Mouse (Mus musculus): ENCODE data around the gene Zfp454. TPM values are rescaled to one million over a fixed set of nuclear protein-coding genes. Genes with fewer than 3 reads are reported as not detected.

Gene Zfp454
- total and polyA plus RNA-seq, 2 experiments from 2014 or later: 1.7 TPM; not detected in 1

DNA sequence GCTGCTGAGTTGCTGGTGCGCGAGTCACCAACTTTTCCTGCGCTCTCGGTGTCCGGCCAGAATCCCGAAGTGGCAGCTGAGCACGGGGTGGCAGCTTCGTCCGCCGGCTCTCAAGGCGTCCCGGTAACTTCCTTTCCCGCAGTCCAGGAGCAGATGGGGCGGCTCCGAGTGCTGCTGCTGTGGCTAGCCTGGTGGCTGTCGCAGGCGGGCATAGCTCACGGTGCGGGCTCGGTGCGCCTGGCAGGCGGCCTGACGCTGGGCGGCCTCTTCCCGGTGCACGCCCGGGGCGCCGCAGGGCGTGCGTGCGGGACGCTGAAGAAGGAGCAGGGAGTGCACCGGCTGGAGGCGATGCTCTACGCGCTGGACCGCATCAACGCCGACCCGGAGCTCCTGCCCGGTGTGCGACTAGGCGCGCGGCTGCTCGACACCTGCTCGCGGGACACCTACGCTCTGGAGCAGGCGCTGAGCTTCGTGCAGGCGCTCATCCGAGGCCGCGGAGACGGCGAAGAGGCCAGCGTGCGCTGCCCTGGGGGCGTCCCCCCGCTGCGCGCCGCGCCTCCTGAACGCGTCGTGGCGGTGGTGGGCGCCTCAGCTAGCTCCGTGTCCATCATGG is 36.4 kb downstream of the Zfp454 start:
- ATAC-seq (ENCODE audit: insufficient read depth, low read depth) (no peak), DNase-seq (ENCODE audit: low spot score) (no peak)
- peak overlapping the region; percentile 46 for H3K4me3 ChIP-seq (ENCODE audit: low read depth, low read length)
- TF ChIP-seq CTCF (IDR thresholded peaks at IDR 0.05; ENCODE audit: low read depth) (no peak), EP300 (IDR thresholded peaks at IDR 0.05; ENCODE audit: low read depth) (no peak)
- H3K9ac ChIP-seq (replicated peaks; ENCODE audit: low read depth, low read length): no peak overlapping the region
- peaks cover 6% of the 10 kb centered on the region for H3K4me1 ChIP-seq (ENCODE audit: control insufficient read depth, insufficient read depth)
- peak overlapping the region; percentile 72 for H3K4me2 ChIP-seq (ENCODE audit: low read depth, low read length)
- 0 out of 2 replicates have a peak, but pooled peaks cover 4% of the 10 kb centered on the region for H3K9me3 ChIP-seq (replicated peaks; ENCODE audit: control insufficient read depth, low read length)
- H3K27ac ChIP-seq (ENCODE audit: low read depth): no peak overlapping the region
- no peaks in the 10 kb centered on the region for H3K36me3 ChIP-seq (replicated peaks; ENCODE audit: control insufficient read depth, insufficient read depth, low read length)
- under 1% methylated on average over 66 of the region's 72 CpGs for WGBS
- peaks cover 55% of the 10 kb centered on the region for H3K27me3 ChIP-seq (ENCODE audit: control insufficient read depth, insufficient read depth, low read length)

DNA sequence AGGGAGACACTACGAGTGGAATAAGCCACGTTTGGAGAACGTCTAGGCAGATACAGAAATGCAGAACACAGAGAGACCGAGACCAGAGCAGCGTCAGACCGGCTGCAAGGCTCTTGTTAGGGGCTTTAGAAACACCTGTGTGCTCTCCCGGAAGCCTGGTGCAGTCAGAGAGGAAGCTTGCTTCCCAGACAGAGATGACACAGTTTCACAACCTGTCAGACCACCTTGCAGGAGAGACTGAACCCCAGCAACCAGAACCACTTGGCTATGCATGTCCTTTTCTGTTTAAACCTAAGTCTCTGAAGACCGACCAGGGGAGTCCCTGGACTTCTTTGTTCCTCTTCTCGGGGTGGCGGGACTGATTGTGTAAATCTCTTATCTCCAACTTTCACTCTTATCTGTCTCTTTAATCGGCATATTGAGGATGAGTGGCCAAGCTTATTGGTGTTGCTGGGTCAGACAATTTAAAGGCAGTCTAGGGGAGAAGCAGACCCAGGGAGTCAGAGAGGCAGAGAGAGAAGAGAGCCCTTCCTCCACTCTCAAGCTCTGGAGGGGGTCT is 37.2 kb downstream of the Zfp454 start, which contains the start of gene Grm6:
Gene Grm6 (plus strand): TSS at position 509 of the 559 bp plus-strand sequence.
- WGBS: 3% methylated on average over 11 of the region's 11 CpGs
- no peak for DNase-seq (ENCODE audit: low spot score)
- Histone ChIP-seq H3K9ac (replicated peaks; ENCODE audit: low read depth, low read length) (no peak within 1 kb of the TSS), H3K9me3 (replicated peaks; ENCODE audit: control insufficient read depth, low read length) (0 out of 2 replicates have a peak, but pooled peaks cover 4% of the 10 kb centered on the region), H3K36me3 (replicated peaks; ENCODE audit: control insufficient read depth, insufficient read depth, low read length) (no peaks in the 10 kb centered on the region), H3K4me1 (ENCODE audit: control insufficient read depth, insufficient read depth) (peaks cover 6% of the 10 kb centered on the region), H3K4me2 (ENCODE audit: low read depth, low read length) (peak within 1 kb of the TSS; percentile 72), H3K27ac (ENCODE audit: low read depth) (no peak within 1 kb of the TSS), H3K4me3 (ENCODE audit: low read depth, low read length) (peak within 1 kb of the TSS; percentile 46), H3K27me3 (ENCODE audit: control insufficient read depth, insufficient read depth, low read length) (peaks cover 55% of the 10 kb centered on the region)
- no peak for ATAC-seq (ENCODE audit: insufficient read depth, low read depth)
- no peak for TF ChIP-seq EP300 (IDR thresholded peaks at IDR 0.05; ENCODE audit: low read depth)
- TF ChIP-seq CTCF (IDR thresholded peaks at IDR 0.05; ENCODE audit: low read depth): no peak

DNA sequence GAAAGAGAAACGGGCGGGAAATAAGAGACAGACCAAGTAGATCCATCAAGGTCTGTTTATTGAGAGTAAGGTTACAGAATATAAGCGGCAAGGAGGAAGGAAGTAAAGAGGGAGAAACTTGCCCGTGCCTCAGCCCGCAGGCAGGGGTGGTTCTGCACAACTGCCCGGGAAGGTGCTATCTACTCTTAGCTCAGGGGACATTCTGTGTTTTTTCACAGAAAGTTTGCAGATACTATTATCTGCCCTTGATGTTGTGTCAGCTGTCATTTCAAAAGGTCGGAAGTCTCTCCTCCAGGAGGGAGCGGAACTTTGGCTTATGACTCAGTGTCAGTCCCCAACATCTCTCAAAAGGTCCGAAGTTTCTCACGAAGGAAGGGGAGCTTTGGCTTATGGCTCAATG is 38.1 kb downstream of the Zfp454 start:
- Histone ChIP-seq H3K9ac (replicated peaks; ENCODE audit: low read depth, low read length) (no peak overlapping the region), H3K4me1 (ENCODE audit: control insufficient read depth, insufficient read depth) (peaks cover 6% of the 10 kb centered on the region), H3K27ac (ENCODE audit: low read depth) (no peak overlapping the region), H3K27me3 (ENCODE audit: control insufficient read depth, insufficient read depth, low read length) (peaks cover 55% of the 10 kb centered on the region), H3K9me3 (replicated peaks; ENCODE audit: control insufficient read depth, low read length) (0 out of 2 replicates have a peak, but pooled peaks cover 4% of the 10 kb centered on the region), H3K4me3 (ENCODE audit: low read depth, low read length) (no peak overlapping the region), H3K4me2 (ENCODE audit: low read depth, low read length) (peak overlapping the region; percentile 72; the same call in 1 of the 2 replicates), H3K36me3 (replicated peaks; ENCODE audit: control insufficient read depth, insufficient read depth, low read length) (no peaks in the 10 kb centered on the region)
- TF ChIP-seq CTCF (IDR thresholded peaks at IDR 0.05; ENCODE audit: low read depth): no peak
- TF ChIP-seq EP300 (IDR thresholded peaks at IDR 0.05; ENCODE audit: low read depth): no peak
- WGBS: 4% methylated on average over 10 of the region's 10 CpGs
- DNase-seq (ENCODE audit: low spot score) (no peak), ATAC-seq (ENCODE audit: insufficient read depth, low read depth) (no peak)

DNA sequence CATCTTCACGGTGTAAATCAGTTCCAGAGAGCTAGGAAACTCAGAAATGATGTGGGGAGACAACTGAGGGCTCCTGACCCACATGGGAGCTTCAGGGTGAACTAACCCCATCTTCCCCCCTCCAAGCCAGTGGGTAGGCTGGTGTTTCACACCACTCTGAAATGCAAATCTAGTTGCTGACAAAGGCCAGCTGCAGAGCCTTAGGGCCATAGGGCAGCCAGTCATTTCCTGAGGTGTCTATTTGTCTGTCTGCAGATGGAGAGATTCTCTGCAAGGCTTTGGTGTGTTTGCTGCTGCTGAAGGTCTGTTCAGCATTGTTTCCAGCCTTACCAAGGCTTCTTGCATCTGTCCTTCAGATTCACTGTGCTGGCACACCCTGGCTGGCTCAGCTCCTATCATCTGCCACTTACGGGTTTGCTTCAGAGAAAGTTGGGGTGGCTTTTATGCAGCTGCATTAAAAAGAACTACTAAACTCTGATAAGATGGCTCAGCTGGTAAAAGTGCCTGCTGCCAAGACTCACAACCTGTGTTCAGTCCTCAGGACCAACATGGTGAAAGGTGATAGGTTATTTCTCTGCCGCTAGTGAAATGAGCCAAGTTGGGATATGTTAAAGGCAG is 38.8 kb downstream of the Zfp454 start:
- no peak for DNase-seq (ENCODE audit: low spot score)

DNA sequence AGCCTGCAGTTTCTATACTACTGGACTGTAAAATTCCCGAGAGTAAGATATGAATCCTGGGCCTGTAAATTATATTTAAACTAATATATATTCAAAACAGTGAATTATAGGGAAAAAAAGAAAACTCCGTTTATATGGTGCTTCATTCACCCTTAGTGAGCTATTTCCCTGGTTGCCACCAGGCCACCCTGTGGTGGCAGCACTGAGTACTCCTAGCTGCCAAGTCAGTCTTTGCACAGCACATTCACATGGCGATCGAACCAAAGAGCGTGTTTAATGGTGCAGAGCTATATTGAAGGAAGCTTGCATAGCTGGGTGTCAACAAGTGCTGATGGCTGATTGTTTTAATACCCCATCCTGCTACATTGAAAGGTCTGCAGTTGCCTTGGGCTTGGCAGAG is 40.4 kb downstream of the Zfp454 start:
- Histone ChIP-seq H3K9ac (replicated peaks; ENCODE audit: low read depth, low read length) (no peak overlapping the region), H3K4me3 (ENCODE audit: low read depth, low read length) (no peak overlapping the region), H3K9me3 (replicated peaks; ENCODE audit: control insufficient read depth, low read length) (0 out of 2 replicates have a peak, but pooled peaks cover 4% of the 10 kb centered on the region), H3K4me1 (ENCODE audit: control insufficient read depth, insufficient read depth) (peaks cover 6% of the 10 kb centered on the region), H3K27ac (ENCODE audit: low read depth) (no peak overlapping the region), H3K36me3 (replicated peaks; ENCODE audit: control insufficient read depth, insufficient read depth, low read length) (no peaks in the 10 kb centered on the region), H3K4me2 (ENCODE audit: low read depth, low read length) (no peak overlapping the region), H3K27me3 (ENCODE audit: control insufficient read depth, insufficient read depth, low read length) (peaks cover 42% of the 10 kb centered on the region)
- DNase-seq (ENCODE audit: low spot score) (no peak), ATAC-seq (ENCODE audit: insufficient read depth, low read depth) (no peak)
- 72% methylated on average over 5 of the region's 5 CpGs for WGBS
- TF ChIP-seq CTCF (IDR thresholded peaks at IDR 0.05; ENCODE audit: low read depth): peak; percentile 35
- no peak for TF ChIP-seq EP300 (IDR thresholded peaks at IDR 0.05; ENCODE audit: low read depth)

More for the DNA sequence above, 38.8 kb downstream of the Zfp454 start:
- 27% methylated on average over 3 of the region's 3 CpGs for WGBS
- Histone ChIP-seq H3K9me3 (replicated peaks; ENCODE audit: control insufficient read depth, low read length) (0 out of 2 replicates have a peak, but pooled peaks cover 4% of the 10 kb centered on the region), H3K36me3 (replicated peaks; ENCODE audit: control insufficient read depth, insufficient read depth, low read length) (no peaks in the 10 kb centered on the region), H3K27ac (ENCODE audit: low read depth) (no peak overlapping the region), H3K27me3 (ENCODE audit: control insufficient read depth, insufficient read depth, low read length) (peaks cover 55% of the 10 kb centered on the region), H3K4me3 (ENCODE audit: low read depth, low read length) (no peak overlapping the region), H3K4me2 (ENCODE audit: low read depth, low read length) (no peak overlapping the region), H3K4me1 (ENCODE audit: control insufficient read depth, insufficient read depth) (peaks cover 6% of the 10 kb centered on the region), H3K9ac (replicated peaks; ENCODE audit: low read depth, low read length) (no peak overlapping the region)
- TF ChIP-seq CTCF (IDR thresholded peaks at IDR 0.05; ENCODE audit: low read depth) (no peak), EP300 (IDR thresholded peaks at IDR 0.05; ENCODE audit: low read depth) (no peak)
- ATAC-seq (ENCODE audit: insufficient read depth, low read depth): no peak

All from heart, postnatal 0 days (tissue).